Mouse (Mus musculus): ENCODE measurements at regions not wholly inside any gene's neighbourhood (a gene's known extent, or its start where the extent isn't known, plus 50 kb on each side); places are given as distances from the start of the nearest gene placed in this dataset.

DNA sequence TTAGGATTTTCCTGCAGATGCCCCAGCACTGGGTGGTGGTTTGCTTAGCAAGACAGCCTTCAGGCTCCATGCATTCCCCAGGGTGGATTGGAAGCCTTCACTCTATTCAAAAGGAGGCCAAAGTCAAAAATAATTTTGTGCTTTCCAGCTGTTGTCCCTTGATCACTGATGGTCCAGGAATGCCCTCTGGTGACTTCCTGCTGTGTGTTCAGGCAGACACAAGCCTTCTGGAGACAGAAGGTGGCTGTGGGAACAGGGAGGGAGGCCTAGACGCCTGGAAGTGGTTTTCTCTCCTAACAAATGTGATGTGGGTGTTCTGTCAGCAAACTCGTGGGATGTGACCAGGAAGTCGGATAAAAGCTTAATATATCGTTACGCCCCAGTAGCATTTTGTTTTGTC, 81.3 kb downstream of the Atp6ap1l start:
- peak in 1 of 2 experiments; percentile 44 for DNase-seq (ENCODE audit: low spot score in 2 of 2)

DNA sequence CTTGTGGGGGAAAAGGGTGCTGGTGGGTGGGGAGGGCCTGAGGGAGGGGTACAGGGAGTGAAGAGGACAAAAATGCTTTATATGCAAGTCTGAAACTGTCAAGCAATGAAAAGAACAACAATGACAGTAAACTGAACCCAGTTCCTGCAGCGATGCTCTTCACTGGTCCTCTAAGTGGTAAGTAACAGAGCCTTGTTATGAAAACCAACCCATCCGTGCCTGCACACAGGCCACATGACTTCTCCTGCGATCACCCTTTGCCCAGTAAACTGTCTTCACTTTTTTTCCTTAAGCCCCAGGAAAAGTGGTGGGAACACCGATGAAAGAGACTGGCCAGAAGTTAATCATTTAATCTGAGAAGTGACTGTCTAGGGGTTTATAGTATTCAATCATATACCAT, 83.3 kb downstream of the Atp6ap1l start:
- no peak for DNase-seq (ENCODE audit: low spot score in 2 of 2)

DNA sequence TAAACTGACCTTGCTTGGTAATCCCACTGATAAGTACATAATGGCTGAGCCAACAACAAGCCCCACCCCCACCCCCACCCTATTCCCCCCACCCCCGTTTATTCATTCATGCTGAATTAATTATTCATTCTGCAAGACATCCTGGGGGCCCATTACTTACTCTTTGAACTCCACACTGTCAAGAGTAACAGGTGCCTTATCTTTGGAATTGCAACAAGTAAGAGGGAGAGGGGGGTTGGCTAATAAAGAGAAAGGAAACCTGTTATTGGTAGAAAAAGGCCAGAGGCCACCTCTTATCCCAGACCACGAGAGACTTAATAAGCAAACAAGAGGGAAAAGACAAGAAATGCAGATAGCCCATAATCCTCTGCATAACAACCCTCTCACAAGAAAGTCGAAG, 84.7 kb downstream of the Atp6ap1l start:
- DNase-seq (ENCODE audit: low spot score in 2 of 2): no peak

DNA sequence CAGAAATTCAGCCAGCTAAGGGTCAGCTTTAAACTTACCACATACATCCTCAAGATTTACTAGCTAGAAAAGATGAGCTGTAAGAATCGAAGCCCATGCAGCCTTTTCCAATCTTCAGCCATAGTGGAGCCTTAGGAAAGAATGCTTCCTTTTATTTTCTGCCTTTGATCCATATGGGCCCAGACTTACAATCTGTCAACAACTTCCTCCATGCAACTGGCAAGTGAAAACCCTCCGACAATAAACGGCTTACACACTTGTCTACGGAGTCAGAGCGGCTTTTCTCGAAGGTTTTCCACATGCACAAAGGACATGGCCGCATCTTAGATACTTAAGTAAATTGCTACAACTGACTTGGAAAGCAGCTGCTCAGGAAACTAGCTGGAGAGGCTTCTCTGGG, 85.2 kb downstream of the Atp6ap1l start:
- peak in 1 of 2 experiments; percentile 13 for DNase-seq (ENCODE audit: low spot score in 2 of 2)

DNA sequence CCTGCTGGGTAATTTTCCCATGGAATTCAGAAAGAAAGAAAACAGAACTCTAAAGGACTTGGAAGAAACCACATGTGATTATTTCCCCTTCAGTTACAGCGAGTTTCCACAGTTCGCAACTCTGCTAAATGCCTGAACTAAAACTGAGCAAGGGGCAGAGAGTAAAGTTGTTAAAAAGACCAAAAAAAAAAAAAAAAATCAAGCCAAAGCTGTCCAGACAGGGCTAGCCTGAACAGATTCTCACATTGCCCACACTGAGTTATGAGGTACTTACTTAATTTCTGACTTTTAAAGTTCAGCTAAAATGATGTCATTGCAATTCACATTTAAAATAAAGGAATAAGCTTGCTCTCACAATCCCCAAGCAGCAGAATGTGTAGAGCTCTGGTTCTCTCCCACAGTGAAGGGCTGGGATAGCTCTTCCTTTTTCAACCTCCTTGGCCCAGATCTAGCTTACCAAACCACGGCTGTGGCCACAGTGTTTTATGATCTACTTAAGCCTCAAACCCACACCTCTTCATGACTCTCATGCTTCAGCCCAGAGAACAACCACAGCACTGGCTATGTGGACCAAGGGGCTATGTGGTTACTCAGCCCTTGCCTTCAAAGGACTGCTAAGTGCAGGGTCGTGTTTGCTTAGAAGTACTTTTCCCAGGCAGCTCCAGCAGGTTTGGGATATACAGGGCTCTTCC, 90.8 kb downstream of the Atp6ap1l start:
- peak in 1 of 2 experiments; percentile 34 for DNase-seq (ENCODE audit: low spot score in 2 of 2)

DNA sequence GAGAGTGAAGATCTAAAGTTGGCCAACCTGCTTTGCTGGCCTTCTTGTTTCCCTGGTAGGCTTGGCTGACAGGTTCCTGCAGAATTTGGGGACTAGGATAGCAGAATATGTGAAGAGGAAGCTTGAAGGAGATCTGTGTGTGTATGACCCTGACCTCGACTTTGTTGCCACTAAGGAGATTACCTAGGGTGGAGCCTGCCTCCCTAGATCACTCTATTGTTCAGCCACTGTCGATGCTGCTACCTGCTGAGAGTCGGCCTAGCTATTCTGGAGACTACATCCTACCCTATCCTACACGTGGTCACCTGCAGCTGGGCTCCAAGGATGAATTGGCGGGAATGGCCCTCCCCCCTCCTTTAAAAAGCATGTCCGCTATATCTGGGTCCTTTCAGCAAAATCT, 95.1 kb downstream of the Atp6ap1l start:
- DNase-seq (ENCODE audit: low spot score in 2 of 2): peak in 1 of 2 experiments; percentile 30

DNA sequence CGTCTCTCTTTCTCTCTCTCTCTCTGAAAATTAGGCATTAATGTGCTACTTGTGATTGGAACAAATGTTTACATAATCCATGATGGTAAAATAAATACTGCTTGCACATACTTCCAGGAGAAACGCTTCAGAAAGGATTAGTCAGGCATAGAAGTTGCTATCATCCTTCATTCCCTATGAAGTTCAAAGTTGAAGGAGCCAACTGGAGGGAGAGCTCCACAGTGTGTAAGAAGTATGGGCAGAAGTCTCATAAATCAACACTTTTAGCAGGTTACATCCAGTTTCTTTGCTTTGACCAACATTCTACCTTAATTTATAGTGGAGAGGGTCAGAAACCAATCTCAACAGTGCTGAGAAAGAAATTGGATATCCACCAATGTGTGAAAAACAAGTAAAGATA, 105.5 kb downstream of the Atp6ap1l start:
- no peak for DNase-seq (ENCODE audit: low spot score in 2 of 2)

DNA sequence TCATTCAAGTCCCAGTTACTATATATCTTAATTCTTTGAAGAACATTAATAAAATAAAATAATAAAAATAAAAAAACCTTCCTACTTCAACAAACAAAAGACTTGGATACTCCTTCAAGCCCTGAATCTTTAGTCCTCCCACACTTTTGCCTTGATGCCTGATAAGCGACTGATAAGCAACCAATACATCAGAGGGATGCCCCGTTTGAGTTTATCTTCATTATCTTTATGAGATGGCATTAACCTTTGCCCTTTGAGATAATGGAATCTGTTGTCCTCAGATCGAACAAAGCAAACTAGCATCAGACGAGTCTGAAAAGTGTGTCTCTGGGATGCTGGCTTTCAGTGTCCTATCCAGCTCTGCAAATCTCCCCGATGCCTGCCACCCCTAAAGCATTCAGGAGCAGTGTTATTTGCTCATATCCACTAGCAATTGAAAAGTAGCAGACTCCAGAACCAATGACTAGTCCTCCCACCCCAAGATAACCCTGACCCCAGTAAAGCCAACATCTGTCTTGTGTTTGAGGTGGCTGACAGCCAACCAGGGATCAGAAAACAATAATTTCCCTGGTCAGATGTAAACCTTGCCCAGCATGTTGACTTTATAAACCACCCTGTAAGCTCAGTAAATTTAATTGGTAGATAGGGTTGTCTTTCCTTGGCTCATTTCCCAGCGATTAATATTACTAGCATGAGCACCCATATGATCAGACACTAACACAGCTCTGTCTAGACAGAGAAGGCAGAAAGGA, 106.2 kb downstream of the Atp6ap1l start:
- DNase-seq (ENCODE audit: low spot score in 2 of 2): no peak

DNA sequence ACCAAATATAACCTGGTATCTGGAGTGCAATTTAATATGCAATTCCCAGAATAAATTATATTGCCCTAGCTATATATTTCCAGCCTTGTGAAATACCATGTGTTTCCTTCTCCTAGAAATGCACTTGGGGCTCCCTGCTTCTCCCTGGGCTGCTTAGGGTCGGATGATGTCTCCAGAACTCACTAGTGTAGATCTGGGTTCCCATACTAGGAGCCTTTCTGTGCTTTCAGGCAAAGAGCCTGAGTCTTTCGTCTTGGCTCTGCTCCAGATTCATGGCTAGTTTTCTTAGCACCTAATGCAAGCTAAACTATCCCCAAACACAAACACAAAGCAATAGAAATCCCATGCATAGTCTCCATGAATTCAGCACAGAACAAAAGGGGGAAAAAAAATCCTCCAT, 106.8 kb downstream of the Atp6ap1l start:
- no peak for DNase-seq (ENCODE audit: low spot score in 2 of 2)

DNA sequence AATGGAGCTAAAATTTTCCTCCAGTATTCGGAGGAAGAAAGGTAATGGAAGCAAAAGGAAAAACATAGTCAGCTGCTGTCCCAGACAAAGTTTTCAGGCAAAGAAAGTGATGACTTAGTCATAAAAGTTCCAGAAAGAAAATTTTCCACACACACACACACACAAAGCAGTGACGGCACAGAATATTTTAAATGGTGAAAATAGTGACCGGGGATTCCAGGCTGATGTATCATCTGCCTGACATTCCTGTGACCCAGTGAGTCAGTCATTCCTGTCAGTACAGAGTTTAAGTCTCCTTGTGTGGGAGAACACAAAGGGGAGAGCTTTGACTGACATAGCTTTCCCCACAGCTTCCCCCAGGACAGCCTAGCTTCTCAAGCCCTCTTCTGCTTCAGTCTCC, 107.9 kb downstream of the Atp6ap1l start:
- DNase-seq (ENCODE audit: low spot score in 2 of 2): no peak

DNA sequence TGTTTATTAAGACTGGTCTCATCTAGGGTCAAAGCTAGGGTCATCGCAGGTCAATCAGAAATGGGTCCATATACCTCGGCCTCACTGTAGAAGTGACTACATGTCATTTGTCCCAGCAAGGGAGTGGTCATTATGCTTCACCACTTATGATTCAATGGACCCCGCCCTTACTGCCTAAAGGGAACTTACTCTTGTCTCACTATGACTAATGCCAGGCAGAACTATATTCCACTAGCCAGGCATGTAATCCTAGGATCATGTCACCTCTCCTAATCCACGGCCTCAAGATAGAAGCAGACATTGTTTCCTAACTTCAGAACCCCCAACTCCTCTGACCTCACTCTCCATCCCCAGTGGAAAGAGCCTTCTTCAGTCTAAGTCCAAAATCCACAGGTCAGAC, 108.3 kb downstream of the Atp6ap1l start:
- DNase-seq (ENCODE audit: low spot score in 2 of 2): no peak

DNA sequence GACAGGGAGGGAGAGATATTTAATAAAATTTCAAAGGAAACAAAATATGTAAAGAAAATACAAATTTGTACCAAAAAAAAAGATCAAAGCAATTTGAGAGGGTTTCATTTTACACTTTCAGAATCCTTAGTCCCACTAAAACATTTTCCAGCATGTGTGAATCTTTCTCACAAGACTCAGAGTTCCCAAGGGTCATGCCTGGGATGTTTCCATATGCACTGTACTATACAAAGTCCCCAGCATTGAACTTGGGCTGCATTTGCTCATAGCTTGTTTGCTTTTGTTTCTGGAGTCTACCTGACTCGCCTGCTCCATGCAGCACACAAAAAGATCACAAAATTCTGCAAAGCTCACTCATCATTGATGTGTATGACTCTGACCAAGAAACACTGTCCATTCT, 122.7 kb downstream of the Atp6ap1l start:
- DNase-seq (ENCODE audit: low spot score in 2 of 2): no peak

DNA sequence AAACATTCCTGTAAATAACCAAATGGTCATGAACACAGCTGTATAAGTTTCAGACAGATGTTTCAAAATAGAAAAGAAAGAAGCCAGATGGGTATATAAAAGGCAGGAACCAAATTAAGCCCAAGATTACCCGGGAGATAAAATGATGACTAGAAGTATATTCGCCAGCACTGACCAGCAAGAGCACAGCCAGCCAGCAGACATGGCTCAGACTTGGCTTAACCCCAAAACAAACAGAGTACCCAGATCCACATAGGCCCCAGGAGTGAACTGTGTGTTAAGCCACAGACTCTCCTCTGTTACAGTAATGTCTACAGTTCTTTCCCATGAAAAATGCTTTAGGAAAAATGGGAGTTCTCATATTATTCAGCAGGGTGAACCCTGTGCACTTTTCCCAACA, 123.2 kb downstream of the Atp6ap1l start:
- no peak for DNase-seq (ENCODE audit: low spot score in 2 of 2)

DNA sequence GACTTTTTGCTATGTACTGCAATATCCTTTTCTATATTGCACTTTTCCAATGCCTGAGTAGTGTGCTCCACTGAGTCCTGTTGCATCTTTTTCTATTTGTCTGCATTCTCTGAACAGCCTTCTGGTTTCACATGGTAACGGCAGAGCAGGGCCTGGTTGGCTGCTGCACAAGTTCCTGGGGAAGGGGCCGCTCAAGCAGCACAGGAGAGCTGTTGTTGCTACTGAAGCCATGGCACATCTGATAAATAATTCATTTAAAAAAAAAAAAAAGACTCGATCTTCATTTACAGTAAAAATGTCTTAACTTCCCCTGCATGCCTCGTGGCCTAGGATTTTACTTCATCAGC, 127.2 kb downstream of the Atp6ap1l start:
- no peak for DNase-seq (ENCODE audit: low spot score in 2 of 2)

DNA sequence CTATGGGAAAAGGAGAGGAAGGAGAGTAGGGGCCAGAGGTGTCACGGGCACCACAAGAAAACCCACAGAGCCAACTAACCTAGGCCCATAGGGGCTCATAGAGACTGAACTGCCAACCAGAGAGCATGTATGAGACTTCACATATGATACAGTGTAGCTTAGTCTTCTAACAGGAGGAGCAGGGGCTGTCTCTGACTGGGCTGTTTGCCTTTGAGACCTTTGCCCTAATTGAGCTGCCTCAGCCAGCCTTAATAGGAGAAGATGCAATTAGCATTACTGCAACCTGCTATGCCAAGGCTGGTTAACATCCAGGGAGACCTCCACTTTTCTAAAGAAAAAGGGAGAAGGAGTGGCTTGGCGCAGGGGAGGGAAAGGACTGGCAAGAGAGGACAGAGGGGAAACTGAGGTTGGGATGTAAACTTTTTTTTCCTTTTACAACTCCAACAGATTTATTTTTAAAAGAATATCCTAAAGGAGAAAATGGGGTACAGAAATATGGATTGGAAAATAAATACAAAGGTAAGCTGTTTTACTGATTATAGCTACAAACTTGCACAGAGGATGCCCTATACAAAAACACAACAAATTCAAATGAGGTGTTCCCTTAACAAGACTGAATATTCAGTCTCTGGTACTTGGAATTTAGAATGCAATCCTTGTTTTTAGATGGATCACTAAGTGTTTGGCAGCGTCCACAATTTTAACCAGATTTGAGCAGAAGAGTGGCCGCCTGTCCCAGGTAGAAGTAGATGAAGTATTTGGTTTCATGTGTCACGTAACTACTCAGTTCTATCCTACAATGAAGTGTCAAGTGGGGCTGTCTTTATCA, 127.8 kb downstream of the Atp6ap1l start:
- DNase-seq (ENCODE audit: low spot score in 2 of 2): no peak

DNA sequence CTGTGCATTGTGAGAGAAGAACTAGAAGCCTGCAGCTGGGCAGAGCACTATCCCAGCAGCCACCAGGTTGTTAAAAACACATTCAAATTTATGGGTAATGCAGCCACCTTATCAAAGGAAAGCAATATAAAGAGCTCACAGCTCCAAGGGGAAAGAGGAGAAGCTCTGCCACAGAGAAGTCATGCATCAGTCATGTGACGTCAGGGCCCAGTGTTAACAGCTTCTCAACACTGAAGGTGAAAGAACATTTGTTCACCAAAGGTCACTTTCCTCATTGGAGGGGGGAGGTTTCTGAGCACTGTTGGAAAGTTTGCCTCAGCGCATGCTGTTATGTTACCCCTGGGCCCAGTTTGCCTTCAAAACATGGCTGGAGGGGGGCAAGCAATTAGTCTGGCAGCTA, 143.0 kb downstream of the Atp6ap1l start:
- DNase-seq (ENCODE audit: low spot score in 2 of 2): no peak

DNA sequence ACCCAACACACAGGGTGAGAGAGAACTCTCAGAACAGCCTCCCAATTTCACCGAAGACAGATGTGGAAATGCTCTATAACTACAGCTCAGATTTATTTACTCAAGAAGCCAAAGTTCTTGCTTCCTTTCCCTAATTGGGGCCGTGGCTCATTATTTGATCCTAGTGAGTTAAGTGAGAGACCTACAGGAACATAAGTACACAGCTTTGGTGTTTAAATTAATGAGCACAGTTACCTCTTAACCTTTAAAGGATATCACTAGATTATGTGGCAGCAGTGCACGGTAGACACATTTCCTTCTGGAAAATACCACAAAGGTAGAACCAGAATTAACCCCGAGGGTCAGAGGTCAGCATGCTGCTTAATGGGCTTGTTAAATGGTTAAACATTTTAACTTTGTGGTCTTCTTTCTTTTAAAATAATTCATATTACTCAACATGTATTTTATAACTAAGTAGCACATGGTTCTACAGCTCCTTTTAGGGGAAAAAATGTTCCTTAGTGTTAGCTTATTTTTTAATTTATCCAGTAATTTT, 144.6 kb downstream of the Atp6ap1l start:
- no peak for DNase-seq (ENCODE audit: low spot score in 2 of 2)

DNA sequence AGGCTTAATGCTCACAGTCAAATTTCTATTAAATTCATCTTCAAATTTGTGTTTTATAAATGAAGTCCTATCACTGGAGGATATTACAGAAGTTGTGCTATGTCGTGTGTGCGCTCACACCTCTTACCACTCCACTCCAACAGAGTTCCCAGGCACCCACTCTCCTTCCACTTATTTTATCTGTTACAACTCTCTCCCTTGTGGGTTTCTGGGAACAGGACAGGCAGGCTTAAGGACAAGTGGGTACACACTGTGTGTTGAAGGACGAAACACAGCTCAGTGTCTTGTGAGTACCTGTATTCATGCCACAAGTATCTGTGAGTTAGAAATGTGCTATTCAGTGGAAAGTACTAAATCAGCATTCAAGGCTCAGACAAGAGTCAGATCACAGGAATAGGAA, 150.7 kb downstream of the Atp6ap1l start:
- DNase-seq (ENCODE audit: low spot score in 2 of 2): no peak

DNA sequence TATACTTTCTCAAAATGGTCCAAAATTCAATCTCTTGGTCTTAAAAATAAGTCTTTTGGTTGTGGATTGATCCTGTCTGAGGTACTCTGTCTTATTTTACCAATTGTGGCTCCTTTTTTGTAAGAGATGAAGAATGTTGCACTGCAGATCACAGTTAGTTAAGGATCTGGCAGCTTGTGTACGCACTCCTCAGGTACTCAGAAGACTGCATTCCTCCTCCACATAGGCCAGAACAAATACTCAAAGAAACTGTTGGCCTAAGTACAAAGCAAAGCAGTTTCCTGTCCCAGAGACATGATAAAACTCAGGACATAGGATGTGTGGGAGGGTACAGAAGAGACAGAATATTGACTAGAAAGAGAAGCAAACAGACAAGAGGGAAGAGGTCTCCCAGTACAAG, 155.4 kb downstream of the Atp6ap1l start:
- DNase-seq (ENCODE audit: low spot score in 2 of 2): no peak

DNA sequence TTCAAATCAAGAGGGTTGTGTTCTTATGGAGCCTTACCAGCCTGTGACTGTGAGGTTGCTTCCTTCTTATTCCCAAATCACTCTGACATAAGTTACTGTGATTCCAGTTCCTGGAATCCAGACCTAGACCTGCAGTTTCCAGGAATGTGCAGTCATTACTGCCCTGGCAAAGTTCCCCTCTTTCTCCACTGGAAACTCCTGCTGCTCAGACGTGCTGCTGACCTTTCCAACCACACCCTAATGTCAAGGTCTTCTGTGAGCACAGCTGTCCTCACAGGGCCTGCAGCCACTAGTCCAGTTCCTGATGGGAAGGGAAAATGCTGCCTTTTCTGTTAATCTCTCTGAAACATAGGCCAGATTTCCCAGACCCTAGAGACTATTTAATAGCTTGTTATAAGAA, 160.1 kb downstream of the Atp6ap1l start:
- DNase-seq (ENCODE audit: low spot score in 2 of 2): no peak

DNA sequence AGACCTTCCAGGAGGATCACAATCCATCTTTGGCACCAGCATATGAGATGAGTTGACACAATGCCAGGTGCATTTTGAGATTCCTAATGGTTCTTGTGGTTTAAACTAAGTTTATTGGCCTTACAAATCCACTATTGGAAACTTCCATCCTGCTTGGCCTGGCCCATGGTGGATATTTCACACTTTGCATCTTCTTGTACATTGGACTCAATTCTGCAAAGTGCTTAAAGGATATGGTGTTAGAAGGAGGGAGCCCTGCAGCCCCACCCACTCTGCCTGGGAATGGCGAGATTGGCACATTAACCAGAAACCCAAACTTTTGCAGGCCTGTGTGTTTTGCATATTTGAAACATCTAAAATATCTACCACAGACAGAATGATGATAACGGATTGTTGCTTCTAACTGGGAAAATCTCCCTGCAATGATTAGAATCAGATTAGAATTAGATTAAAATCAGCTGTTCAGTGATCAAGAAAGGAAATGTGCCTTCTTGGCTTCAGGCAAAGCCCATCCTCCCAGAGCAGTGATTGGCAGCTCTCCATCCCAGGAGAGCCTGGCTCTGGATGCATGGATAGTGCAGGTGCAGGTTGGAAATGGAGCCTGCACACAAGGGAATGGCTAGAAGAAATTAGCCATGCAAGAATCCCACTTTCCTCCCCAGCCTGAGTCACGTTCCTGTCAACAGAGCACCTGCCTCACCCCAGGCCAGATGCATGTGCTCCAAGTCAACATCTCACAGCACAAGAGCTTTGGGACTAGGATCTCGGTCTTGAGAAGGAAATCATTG, 162.3 kb downstream of the Atp6ap1l start:
- no peak for DNase-seq (ENCODE audit: low spot score in 2 of 2)

DNA sequence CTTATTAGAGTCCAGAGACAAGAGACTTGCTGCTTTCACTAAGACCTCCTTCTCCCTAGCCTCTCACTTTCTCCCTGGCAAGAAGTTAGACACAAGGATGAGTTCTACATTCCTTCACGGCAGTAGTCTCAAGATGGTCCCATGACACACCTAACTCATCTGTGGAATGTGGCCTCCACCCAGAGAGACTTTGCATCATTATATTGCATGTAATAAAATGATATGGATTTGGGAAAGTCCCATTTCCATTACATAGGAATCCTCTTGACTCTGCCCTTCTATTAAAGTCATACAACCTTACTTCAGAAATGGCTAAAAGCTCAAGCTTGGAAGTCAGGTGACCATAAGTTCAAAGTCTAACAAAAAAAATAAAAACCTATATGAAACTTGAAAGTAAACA, 165.4 kb downstream of the Atp6ap1l start:
- DNase-seq (ENCODE audit: low spot score in 2 of 2): no peak
